In genomic region chr14:24222273-24222672, GRCm38 (mm10) we compare ENCODE assay signal across 24 mouse cellular contexts. TPM values are rescaled to one million over a fixed set of nuclear protein-coding genes. Genes with fewer than 3 reads are reported as not detected.
DNase-seq lines count a peak whose midpoint lies in the region; ATAC-seq and TF ChIP-seq lines count a peak whose summit lies in the region.
"Had no signal": no experiment of that assay in that cellular context is flagged by ENCODE, and none has a peak within 500 bp of the region (broad histone marks: within the 10 kb centered on the region; RNA-seq: fewer than 3 reads in every experiment).

No protein-coding gene starts in this region.

- 52% methylated on average over 3 of the region's 3 CpGs for WGBS in kidney, adult 2 months
- WGBS in neural tube, embryonic 11.5 days: 85% methylated on average over 3 of the region's 3 CpGs
- WGBS in limb, embryonic 10.5 days: 83% methylated on average over 3 of the region's 3 CpGs

- no peak overlapping the region for H3K4me2 ChIP-seq in neural tube, embryonic 11.5 days (ENCODE audit: low read depth)
- peak overlapping the region; percentile 38 for H3K4me2 ChIP-seq in myocyte (ENCODE audit: low read depth)
- H3K4me2 ChIP-seq: embryonic facial prominence, embryonic 13.5 days; embryonic facial prominence, embryonic 15.5 days; forebrain, embryonic 13.5 days; forebrain, embryonic 15.5 days had no signal

- H3K27ac ChIP-seq in kidney, adult 2 months (ENCODE audit: insufficient read depth, low read depth, low read length): peak overlapping the region; percentile 19; the same call in 1 of the 2 replicates
- H3K27ac ChIP-seq in neural tube, embryonic 11.5 days (ENCODE audit: low read depth, low read length): no peak overlapping the region
- peak overlapping the region; percentile 44; the same call in 1 of the 2 replicates for H3K27ac ChIP-seq in limb, embryonic 10.5 days
- H3K27ac ChIP-seq: embryonic facial prominence, embryonic 13.5 days; embryonic facial prominence, embryonic 15.5 days; forebrain, embryonic 13.5 days; forebrain, embryonic 15.5 days had no signal

- H3K9me3 ChIP-seq in neural tube, embryonic 11.5 days (ENCODE audit: control insufficient read depth, low read length): no peaks in the 10 kb centered on the region
- H3K9me3 ChIP-seq in limb, embryonic 10.5 days (replicated peaks): no peaks in the 10 kb centered on the region
- H3K9me3 ChIP-seq: embryonic facial prominence, embryonic 13.5 days; embryonic facial prominence, embryonic 15.5 days; forebrain, embryonic 13.5 days; forebrain, embryonic 15.5 days; G1E had no signal

- ATAC-seq in neural tube, embryonic 11.5 days (ENCODE audit: insufficient read depth, low FRiP score, low TSS enrichment): no peak
- ATAC-seq: activated CD4-positive, CD25-positive, alpha-beta regulatory T cell, adult 4 months; CD4-positive, CD25-positive, alpha-beta regulatory T cell, adult 4 months; forebrain, embryonic 13.5 days; forebrain, embryonic 15.5 days had no signal

- no peaks in the 10 kb centered on the region for H3K36me3 ChIP-seq in kidney, adult 2 months (ENCODE audit: control insufficient read depth, insufficient read depth, low read length)
- H3K36me3 ChIP-seq in neural tube, embryonic 11.5 days (ENCODE audit: control insufficient read depth, insufficient read depth, low read length): no peaks in the 10 kb centered on the region
- H3K36me3 ChIP-seq in limb, embryonic 10.5 days: peaks cover 23% of the 10 kb centered on the region
- no peaks in the 10 kb centered on the region for H3K36me3 ChIP-seq in myocyte (ENCODE audit: control insufficient read depth, insufficient read depth)
- H3K36me3 ChIP-seq: embryonic facial prominence, embryonic 13.5 days; embryonic facial prominence, embryonic 15.5 days; forebrain, embryonic 15.5 days; G1E had no signal

- no peak for DNase-seq in kidney, adult 2 months
- no peak for DNase-seq in kidney, adult 11 months
- peak; percentile 1 for DNase-seq in neural tube, embryonic 11.5 days (ENCODE audit: low spot score)
- no peak for DNase-seq in neural tube, embryonic 10.5 days (ENCODE audit: extremely low spot score, low spot score)
- no peak for DNase-seq in limb, embryonic 10.5 days (ENCODE audit: low spot score)
- DNase-seq in cerebellum, adult 18-20 months: no peak
- no peak for DNase-seq in layer of hippocampus, adult 8-10 months (ENCODE audit: low spot score in 2 of 2)
- DNase-seq: adrenal gland, adult 8-10 months; cerebellum, adult 11-12 months; cerebellum, adult 8-10 months; cerebellum, postnatal 14 days; cerebellum, postnatal 36 days; embryo, embryonic 11 days had no signal

- no peak overlapping the region for H3K9ac ChIP-seq in neural tube, embryonic 11.5 days (ENCODE audit: low read length)
- H3K9ac ChIP-seq: embryonic facial prominence, embryonic 13.5 days; embryonic facial prominence, embryonic 15.5 days; forebrain, embryonic 13.5 days; forebrain, embryonic 15.5 days had no signal

- H3K4me1 ChIP-seq in kidney, adult 2 months (ENCODE audit: control insufficient read depth, insufficient read depth, low read length): peaks cover 19% of the 10 kb centered on the region
- H3K4me1 ChIP-seq in neural tube, embryonic 11.5 days (ENCODE audit: control insufficient read depth, insufficient read depth, low read length): no peaks in the 10 kb centered on the region
- H3K4me1 ChIP-seq in limb, embryonic 10.5 days: peaks cover 39% of the 10 kb centered on the region

- H3K4me3 ChIP-seq in kidney, adult 2 months (ENCODE audit: insufficient read depth, low read depth, low read length): no peak overlapping the region
- H3K4me3 ChIP-seq in neural tube, embryonic 11.5 days (ENCODE audit: low read depth, low read length): no peak overlapping the region
- no peak overlapping the region for H3K4me3 ChIP-seq in limb, embryonic 10.5 days
- no peak overlapping the region for H3K4me3 ChIP-seq in myocyte
- H3K4me3 ChIP-seq: embryonic facial prominence, embryonic 13.5 days; embryonic facial prominence, embryonic 15.5 days; erythroblast, embryonic 14.5 days; forebrain, embryonic 13.5 days; forebrain, embryonic 15.5 days had no signal

- no peak for TF ChIP-seq POLR2A in kidney, adult 2 months (IDR thresholded peaks at IDR 0.05; ENCODE audit: low read depth, low read length)
- no peak for TF ChIP-seq POLR2A in myocyte (IDR thresholded peaks at IDR 0.05; ENCODE audit: insufficient read length, low read depth)

- H3ac ChIP-seq in myocyte (ENCODE audit: control insufficient read depth, insufficient read length): no peak overlapping the region

- no peaks in the 10 kb centered on the region for H3K27me3 ChIP-seq in kidney, adult 2 months (replicated peaks; ENCODE audit: control insufficient read depth, insufficient read depth, low read length)
- H3K27me3 ChIP-seq in neural tube, embryonic 11.5 days (ENCODE audit: control insufficient read depth, insufficient read depth, low read length): no peaks in the 10 kb centered on the region
- no peaks in the 10 kb centered on the region for H3K27me3 ChIP-seq in limb, embryonic 10.5 days (ENCODE audit: low read depth, poor library complexity, severe bottlenecking)
- H3K27me3 ChIP-seq in myocyte (ENCODE audit: control insufficient read depth, insufficient read depth, insufficient read length): no peaks in the 10 kb centered on the region
- H3K27me3 ChIP-seq: embryonic facial prominence, embryonic 13.5 days; embryonic facial prominence, embryonic 15.5 days; forebrain, embryonic 13.5 days; forebrain, embryonic 15.5 days; Patski had no signal

- no peak for TF ChIP-seq CTCF in kidney, adult 2 months (conservative IDR thresholded peaks at IDR 0.05; ENCODE audit: insufficient read depth, insufficient read length, low read depth, low read length)

- peaks cover 32% of the 10 kb centered on the region for H3K79me2 ChIP-seq in myocyte (ENCODE audit: control insufficient read depth, insufficient read depth)

TF ChIP-seq in myocyte, 11 proteins besides CTCF, POLR2A, EP300 and RAD21:
- no peak for TF ChIP-seq MAX (IDR thresholded peaks at IDR 0.05; ENCODE audit: low read depth)
- no peak for TF ChIP-seq SRF (IDR thresholded peaks at IDR 0.05; ENCODE audit: control insufficient read depth, insufficient read length, low read depth)
- TF ChIP-seq TCF3 (IDR thresholded peaks at IDR 0.05; ENCODE audit: insufficient read length, low read depth): no peak
- TF ChIP-seq MYOD1 (IDR thresholded peaks at IDR 0.05; ENCODE audit: control insufficient read depth in 1 of 3, insufficient read length in 2 of 3, low read depth in 2 of 3): peak in 2 of 3 experiments; percentile 68 to 81
- TF ChIP-seq MYOG (IDR thresholded peaks at IDR 0.05; ENCODE audit: control insufficient read depth in 1 of 3, insufficient read depth in 1 of 3, insufficient read length in 2 of 3, low read depth in 2 of 3): peak in 2 of 3 experiments; percentile 38 to 59
- no peak for TF ChIP-seq POLR2AphosphoS2 (IDR thresholded peaks at IDR 0.05; ENCODE audit: insufficient read length, low read depth)
- no peak for TF ChIP-seq USF1 (IDR thresholded peaks at IDR 0.05; ENCODE audit: low read depth)

RNA-seq across cellular contexts. Expression of gene Dlg5, which starts 23.4 kb away (rescaled TPM):
- 31.0 and 37.3 TPM in 2 replicates for polyA plus RNA-seq in kidney, adult 2 months (2012; rRNA removed)
- polyA plus RNA-seq in neural tube, embryonic 11.5 days (2014; fragmentation: Nextera tagmentation; extraction: Ambion mirVana): 25.4 and 26.7 TPM in 2 replicates
- 23.7 and 32.6 TPM in 2 replicates for polyA plus RNA-seq in limb, embryonic 10.5 days (2016; fragmentation: Nextera tagmentation; extraction: Ambion mirVana)
- polyA plus RNA-seq in myocyte (2012; fragmentation: generic; extraction: Trizol): 16.5 TPM
- total RNA-seq in layer of hippocampus, adult 8-10 months (2022): 10 to 100 TPM; 52.5 to 67.9 (median 57.9) TPM
- total RNA-seq: common myeloid progenitor, adult 5-6 weeks had no signal
